Mouse (Mus musculus) cerebellum, postnatal 4 days (tissue): ENCODE data around the gene Ly6g6d.

Experiments used
- DNase-seq, 2 experiments: peaks; one replicate each; pipeline ENCODE4 v3.0.0; 2022; ENCODE audit warnings: low spot score in 2 of 2, mixed read lengths in 1 of 2

Gene Ly6g6d

GRCm38 (mm10) chr17:35100196-35100765 is 22.4 kb upstream of the Ly6g6d start:
- DNase-seq, result no peak

- peak in 1 of 2 experiments; percentile 56 for DNase-seq
Measured at GRCm38 (mm10) chr17:35097164-35097655, 19.3 kb upstream of the Ly6g6d start.

GRCm38 (mm10) chr17:35096597-35096996 is 18.7 kb upstream of the Ly6g6d start:
- DNase-seq, result no peak

- no peak for DNase-seq
Measured at GRCm38 (mm10) chr17:35094475-35095365, 16.9 kb upstream of the Ly6g6d start.

- no peak for DNase-seq
Measured at GRCm38 (mm10) chr17:35092403-35093198, 14.7 kb upstream of the Ly6g6d start.

GRCm38 (mm10) chr17:35090166-35090932 is 12.5 kb upstream of the Ly6g6d start:
- DNase-seq, result peak in 1 of 2 experiments; percentile 57

- peak; percentile 77 to 93 for DNase-seq
Measured at GRCm38 (mm10) chr17:35088825-35089644, 11.2 kb upstream of the Ly6g6d start, which contains the start of gene Abhd16a. TSS of gene Abhd16a (plus strand) at chr17:35089263.

GRCm38 (mm10) chr17:35088151-35088550 is 10.3 kb upstream of the Ly6g6d start:
- no peak for DNase-seq

- no peak for DNase-seq
Measured at GRCm38 (mm10) chr17:35085208-35085865, 7.5 kb upstream of the Ly6g6d start, which contains the start of gene Ly6g6f. TSS of gene Ly6g6f (minus strand) at chr17:35085610.

- DNase-seq, result no peak
Measured at GRCm38 (mm10) chr17:35083929-35084497, 6.1 kb upstream of the Ly6g6d start.

GRCm38 (mm10) chr17:35082841-35083576 is 5.1 kb upstream of the Ly6g6d start:
- DNase-seq, result no peak

- no peak for DNase-seq
Measured at GRCm38 (mm10) chr17:35080710-35081109, 2.8 kb upstream of the Ly6g6d start.

- DNase-seq, result no peak
Measured at GRCm38 (mm10) chr17:35080248-35080647, 2.4 kb upstream of the Ly6g6d start.

- DNase-seq, result no peak
Measured at GRCm38 (mm10) chr17:35079778-35080177, 1.9 kb upstream of the Ly6g6d start.

GRCm38 (mm10) chr17:35077285-35077684 is 580 bp downstream of the Ly6g6d start:
- DNase-seq, result no peak

GRCm38 (mm10) chr17:35076507-35077176 is 1.2 kb downstream of the Ly6g6d start, which contains the start of gene Ly6g6e:
TSS of gene Ly6g6e (plus strand) at chr17:35076902.
- DNase-seq, result no peak

GRCm38 (mm10) chr17:35074097-35074496 is 3.8 kb downstream of the Ly6g6d start:
- no peak for DNase-seq

- no peak for DNase-seq
Measured at GRCm38 (mm10) chr17:35071454-35071853, 6.4 kb downstream of the Ly6g6d start.
